Mouse (Mus musculus): ENCODE results near the gene Hadha.

Hadha gene

GRCm38 (mm10) chr5:30154013-30154412 is 949 bp downstream of the Hadha start:
- DNase-seq (ENCODE audit: low spot score) = no peak

DNA sequence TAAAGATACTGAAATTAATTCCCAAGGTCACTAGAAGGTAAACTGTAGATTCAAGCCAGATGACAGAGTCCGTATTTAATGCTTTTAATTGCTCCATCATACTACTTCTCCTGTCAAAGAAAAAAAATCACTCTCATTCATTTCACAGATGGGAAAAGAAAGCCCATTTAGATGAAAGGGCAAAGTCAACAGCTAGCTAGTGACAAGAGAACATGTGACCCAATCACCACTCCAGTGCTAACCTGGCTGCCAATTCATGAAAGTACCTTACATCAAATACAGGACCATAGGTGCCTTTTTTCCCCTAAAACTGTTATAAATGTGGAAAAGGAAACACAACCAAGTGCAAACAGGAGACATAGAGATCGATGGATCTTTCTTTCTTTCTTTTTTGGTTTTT is 1.7 kb downstream of the Hadha start:
- no peak for DNase-seq (ENCODE audit: low spot score)

DNA sequence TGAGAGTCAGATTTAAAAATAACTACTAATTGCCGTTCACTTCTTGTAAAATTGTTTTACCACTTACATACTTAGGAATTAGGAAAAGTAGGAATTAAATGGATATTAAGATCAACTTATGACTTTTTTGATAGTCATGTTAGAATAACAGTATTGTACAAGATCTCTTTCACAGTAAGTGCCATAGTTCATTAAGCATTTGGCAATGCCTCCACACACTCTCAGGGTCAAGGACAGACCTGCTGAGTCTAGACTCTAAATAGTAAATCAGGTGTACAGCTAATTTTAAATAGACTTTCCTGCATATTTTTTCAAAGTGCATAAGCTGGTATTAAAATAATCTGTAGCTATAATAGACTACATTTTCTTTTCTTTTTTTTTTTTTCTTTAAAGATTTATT is 2.5 kb downstream of the Hadha start:
- no peak for DNase-seq (ENCODE audit: low spot score)

DNA sequence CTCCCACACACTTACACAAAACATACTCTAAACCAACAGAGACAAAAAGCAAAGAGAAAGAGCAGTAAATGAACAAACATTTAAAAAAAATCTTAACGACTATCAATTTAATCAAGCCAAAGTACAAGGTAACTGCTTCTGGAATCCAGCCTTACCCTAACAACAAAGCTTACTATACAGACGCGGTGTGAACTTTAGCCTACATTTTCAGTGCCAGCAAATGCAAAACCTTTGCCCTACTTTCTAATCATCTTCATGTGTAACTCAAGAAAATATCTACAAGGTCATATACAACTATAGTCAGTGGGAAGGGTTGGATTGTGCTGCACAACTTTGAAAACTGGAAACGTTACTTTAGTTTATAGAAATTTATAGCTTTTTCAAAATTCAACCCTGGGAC is 3.0 kb downstream of the Hadha start:
- peak; percentile 41 for DNase-seq (ENCODE audit: low spot score)

DNA sequence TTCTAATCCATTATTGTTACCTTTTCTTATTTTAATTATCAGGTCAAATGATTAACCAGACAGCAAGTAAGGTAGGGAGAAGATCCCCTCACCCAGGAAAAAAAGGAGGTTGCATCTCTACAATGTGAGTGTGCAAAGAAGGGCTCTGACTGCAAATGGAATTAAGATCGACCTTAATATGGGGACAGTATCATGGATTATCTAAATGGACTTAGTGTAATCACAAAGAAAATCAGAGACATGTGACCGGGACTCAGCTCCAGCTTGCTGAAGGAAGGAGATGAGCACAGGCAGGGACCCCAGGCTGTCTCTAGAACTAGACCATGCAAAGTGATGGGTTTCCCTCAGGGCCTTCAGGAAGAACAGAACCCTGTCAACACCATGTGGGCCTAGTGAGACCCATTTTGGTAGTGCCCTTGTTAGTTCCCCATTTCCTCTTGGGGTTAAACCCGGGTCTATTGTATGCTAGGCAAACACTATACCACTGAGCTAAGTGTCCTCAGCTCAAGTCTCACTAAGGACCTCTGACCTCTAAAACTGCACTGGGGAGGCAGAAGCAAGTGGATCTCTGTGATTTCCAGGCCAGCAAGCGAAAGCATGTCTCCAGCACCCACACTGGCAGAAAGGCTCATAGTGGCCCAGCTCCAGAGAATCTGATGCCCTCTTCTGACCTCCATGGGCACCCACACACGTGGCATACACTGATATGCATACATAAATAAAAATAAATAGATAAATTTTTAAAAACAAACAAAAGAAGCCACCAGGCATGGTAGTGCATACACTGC is 6.6 kb downstream of the Hadha start:
- no peak for DNase-seq (ENCODE audit: low spot score)

DNA sequence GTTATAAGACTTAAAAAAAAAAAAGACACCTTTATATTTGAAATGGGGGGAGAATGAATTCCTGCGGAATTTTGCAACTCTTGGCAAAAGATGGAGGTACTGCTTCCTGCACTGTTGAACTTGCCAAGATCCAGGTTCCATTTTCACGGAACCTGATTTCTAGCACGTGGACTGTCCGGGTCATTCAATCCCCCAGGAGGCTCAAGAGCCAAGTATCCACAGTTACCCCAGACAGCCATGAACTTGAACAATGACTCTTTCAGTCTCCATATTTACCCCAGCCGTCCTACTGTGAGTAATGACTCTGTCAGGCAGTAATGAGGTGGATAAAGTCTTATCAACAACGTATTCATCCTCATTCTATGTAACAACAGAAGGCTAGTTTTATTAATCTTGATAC is 8.4 kb downstream of the Hadha start:
- no peak for DNase-seq (ENCODE audit: low spot score)

GRCm38 (mm10) chr5:30138193-30138592 is 16.8 kb downstream of the Hadha start:
- DNase-seq (ENCODE audit: low spot score) = no peak

- no peak for DNase-seq (ENCODE audit: low spot score)
Measured at GRCm38 (mm10) chr5:30137271-30137670, 17.7 kb downstream of the Hadha start.

- no peak for DNase-seq (ENCODE audit: low spot score)
Measured at GRCm38 (mm10) chr5:30135711-30136231, 19.2 kb downstream of the Hadha start.

- no peak for DNase-seq (ENCODE audit: low spot score)
Measured at GRCm38 (mm10) chr5:30132173-30132572, 22.8 kb downstream of the Hadha start.

DNA sequence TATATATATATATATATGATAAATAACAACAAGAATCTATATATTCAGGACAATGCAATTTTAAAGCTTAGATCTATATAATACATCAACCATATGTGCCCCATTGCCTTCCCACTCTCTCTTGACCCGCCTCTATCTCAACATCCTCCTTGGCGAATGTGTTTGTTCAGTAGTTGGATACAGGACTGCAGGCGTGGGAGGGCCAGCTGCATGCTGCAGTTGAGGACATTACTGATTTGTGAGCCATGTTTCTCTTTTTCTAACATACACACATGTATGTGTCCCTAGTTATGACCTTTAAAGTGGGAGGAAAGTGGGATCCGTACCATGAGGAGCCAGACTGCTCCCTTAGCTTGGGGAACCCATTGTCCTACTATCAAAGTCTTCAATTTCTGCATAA is 23.7 kb downstream of the Hadha start:
- no peak for DNase-seq (ENCODE audit: low spot score)

DNA sequence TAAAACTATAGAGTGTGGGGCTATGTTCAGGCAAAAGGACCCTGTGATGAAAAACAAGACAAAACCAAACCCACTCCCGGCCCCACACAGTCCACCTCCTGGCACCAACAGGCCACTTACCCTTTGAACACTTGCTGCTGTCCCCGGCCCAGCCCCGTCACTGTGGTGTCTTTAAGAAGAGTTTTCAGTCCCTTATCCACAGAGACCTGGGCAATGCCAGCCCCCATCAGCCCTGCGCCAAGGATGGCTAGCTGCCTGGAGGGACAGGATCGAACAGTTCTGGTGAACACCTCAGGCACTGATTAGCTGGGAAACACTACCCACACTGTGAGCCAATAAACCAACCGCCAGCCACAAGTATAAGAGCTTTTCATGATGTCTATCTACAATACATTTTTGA is 26.3 kb downstream of the Hadha start:
- no peak for DNase-seq (ENCODE audit: low spot score)

- no peak for DNase-seq (ENCODE audit: low spot score)
Measured at GRCm38 (mm10) chr5:30127921-30128597, 26.9 kb downstream of the Hadha start.

GRCm38 (mm10) chr5:30126756-30127155 is 28.2 kb downstream of the Hadha start:
- DNase-seq (ENCODE audit: low spot score) = no peak

GRCm38 (mm10) chr5:30125587-30125986 is 29.4 kb downstream of the Hadha start:
- DNase-seq (ENCODE audit: low spot score) = no peak

- no peak for DNase-seq (ENCODE audit: low spot score)
Measured at GRCm38 (mm10) chr5:30122481-30122880, 32.5 kb downstream of the Hadha start.

- DNase-seq (ENCODE audit: low spot score) = no peak
Measured at GRCm38 (mm10) chr5:30120106-30120505, 34.9 kb downstream of the Hadha start.

GRCm38 (mm10) chr5:30119163-30119562 is 35.8 kb downstream of the Hadha start:
- DNase-seq (ENCODE audit: low spot score) = no peak

DNA sequence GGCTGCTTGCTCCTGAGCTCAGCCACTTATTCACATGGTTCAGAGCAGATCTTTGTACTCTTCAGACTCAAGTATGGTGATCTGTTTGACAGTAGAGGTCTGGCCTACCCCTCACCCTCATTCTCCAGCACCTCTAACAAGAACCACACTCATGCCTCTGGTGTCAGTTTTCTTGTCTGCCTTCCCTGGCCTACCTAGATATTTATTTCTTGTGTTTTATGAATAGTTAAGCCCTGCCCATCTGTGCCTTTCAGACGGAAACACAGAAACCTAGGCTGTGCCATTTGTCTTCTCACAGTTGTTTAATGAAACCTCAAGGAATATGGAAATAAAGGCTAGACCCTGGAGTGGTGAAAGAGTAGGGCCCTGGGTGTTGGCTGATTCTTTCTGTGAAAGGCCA is 36.9 kb downstream of the Hadha start:
- no peak for DNase-seq (ENCODE audit: low spot score)

DNA sequence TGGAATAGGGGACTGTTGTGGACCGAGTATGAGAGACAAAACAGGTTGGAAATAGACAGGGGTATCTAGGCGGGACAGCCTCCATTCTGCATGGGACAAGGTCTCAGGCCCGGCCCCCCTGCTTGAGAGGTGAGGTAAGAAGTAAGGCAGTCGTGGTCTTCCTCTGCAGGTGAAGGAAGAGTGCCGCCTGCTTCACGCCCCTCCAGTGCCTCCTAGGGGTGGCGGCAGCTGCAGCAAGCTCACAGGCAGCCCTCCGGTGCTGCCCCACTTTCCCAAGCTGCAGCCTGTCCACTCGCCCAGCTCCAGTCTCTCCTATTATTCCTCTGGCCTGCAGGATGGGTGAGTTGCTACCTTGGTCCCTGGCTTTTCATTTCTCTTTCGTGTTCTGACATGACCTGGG is 39.2 kb downstream of the Hadha start:
- no peak for DNase-seq (ENCODE audit: low spot score)

DNA sequence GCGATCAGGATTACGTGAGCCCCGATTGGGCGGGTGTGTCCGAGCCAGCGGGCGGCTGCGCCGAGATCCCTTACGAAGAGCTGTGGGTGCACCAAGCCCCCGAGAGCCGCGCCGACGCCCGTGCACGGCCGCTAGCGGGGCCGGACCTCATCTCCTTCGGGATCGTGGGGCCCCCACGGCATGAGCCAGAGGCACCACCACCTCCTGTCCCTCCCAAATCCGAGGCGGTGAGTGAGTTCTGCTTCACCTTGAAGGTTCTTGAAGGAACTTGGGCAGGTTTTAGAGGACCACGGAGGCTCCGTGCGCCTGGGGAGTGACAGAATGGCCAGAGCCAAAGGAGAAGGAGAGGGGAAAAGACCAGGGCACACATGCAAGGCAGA is 40.2 kb downstream of the Hadha start:
- DNase-seq (ENCODE audit: low spot score) = no peak

DNA sequence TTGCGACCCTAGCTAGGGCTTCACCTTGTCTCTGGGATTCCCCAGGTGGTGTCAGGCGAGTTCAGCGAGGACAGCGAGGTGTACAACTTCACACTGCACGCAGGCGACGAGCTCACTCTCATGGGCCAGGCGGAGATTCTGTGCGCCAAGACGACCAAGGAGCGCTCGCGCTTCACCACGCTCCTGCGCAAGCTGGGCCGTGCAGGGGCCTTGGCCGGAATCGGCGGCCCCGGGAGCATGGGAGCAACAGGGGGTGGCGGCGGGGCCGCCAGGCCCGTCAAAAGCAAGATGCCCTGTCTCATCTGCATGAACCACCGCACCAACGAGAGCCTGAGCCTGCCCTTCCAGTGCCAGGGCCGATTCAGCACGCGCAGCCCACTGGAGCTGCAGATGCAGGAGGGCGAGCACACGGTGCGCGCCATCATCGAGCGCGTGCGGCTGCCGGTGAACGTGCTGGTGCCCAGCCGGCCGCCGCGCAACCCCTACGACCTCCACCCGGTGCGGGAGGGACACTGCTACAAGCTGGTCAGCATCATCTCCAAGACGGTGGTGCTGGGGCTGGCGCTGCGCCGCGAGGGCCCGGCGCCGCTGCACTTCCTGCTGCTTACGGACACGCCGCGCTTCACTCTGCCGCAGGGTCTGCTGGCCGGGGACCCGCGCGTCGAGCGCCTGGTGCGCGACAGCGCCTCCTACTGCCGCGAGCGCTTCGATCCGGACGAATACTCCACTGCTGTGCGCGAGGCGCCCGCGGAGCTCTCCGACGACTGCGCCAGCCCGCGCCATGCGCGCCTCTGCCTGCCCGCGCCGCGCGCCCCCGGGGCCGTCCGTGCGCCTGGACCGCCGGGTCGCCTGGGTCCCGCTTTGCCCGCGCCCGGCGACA is 40.8 kb downstream of the Hadha start:
- no peak for DNase-seq (ENCODE audit: low spot score)

Measured in ovary, adult 18-20 months (tissue).